Mouse (Mus musculus) WW6 (cell line): ENCODE measurements around the gene Taok3.

Experiments used
- DNase-seq: peaks from one replicate; pipeline ENCODE4 v3.0.0-alpha.2; 2013; ENCODE audit warnings: low read depth, low spot score

Taok3 gene

GRCm38 (mm10) chr5:117178486-117178885 is 58.6 kb downstream of the Taok3 start:
- no peak for DNase-seq

GRCm38 (mm10) chr5:117181921-117182320 is 62.0 kb downstream of the Taok3 start:
- no peak for DNase-seq

- DNase-seq, result no peak
Measured at GRCm38 (mm10) chr5:117182411-117182810, 62.5 kb downstream of the Taok3 start.

GRCm38 (mm10) chr5:117184832-117185231 is 64.9 kb downstream of the Taok3 start:
- DNase-seq, result no peak

- DNase-seq, result no peak
Measured at GRCm38 (mm10) chr5:117185673-117186072, 65.7 kb downstream of the Taok3 start.

GRCm38 (mm10) chr5:117192061-117192460 is 72.1 kb downstream of the Taok3 start:
- DNase-seq, result no peak

GRCm38 (mm10) chr5:117193748-117194147 is 73.8 kb downstream of the Taok3 start:
- no peak for DNase-seq

GRCm38 (mm10) chr5:117194672-117195071 is 74.7 kb downstream of the Taok3 start:
- DNase-seq, result no peak

- DNase-seq, result no peak
Measured at GRCm38 (mm10) chr5:117196551-117196950, 76.6 kb downstream of the Taok3 start.

GRCm38 (mm10) chr5:117198390-117198789 is 78.5 kb downstream of the Taok3 start:
- DNase-seq, result no peak

GRCm38 (mm10) chr5:117207286-117207685 is 87.4 kb downstream of the Taok3 start:
- no peak for DNase-seq

GRCm38 (mm10) chr5:117214016-117214415 is 94.1 kb downstream of the Taok3 start:
- DNase-seq, result no peak

GRCm38 (mm10) chr5:117231059-117231458 is 111.1 kb downstream of the Taok3 start:
- no peak for DNase-seq

GRCm38 (mm10) chr5:117236540-117236939 is 116.6 kb downstream of the Taok3 start:
- DNase-seq, result no peak

- no peak for DNase-seq
Measured at GRCm38 (mm10) chr5:117239106-117239505, 119.2 kb downstream of the Taok3 start.

- no peak for DNase-seq
Measured at GRCm38 (mm10) chr5:117240321-117240731, 120.4 kb downstream of the Taok3 start.

- DNase-seq, result no peak
Measured at GRCm38 (mm10) chr5:117240761-117241322, 120.9 kb downstream of the Taok3 start.

- no peak for DNase-seq
Measured at GRCm38 (mm10) chr5:117241935-117242531, 122.1 kb downstream of the Taok3 start.

- no peak for DNase-seq
Measured at GRCm38 (mm10) chr5:117242671-117243478, 122.9 kb downstream of the Taok3 start.

- no peak for DNase-seq
Measured at GRCm38 (mm10) chr5:117245170-117245569, 125.2 kb downstream of the Taok3 start.

GRCm38 (mm10) chr5:117248351-117248750 is 128.4 kb downstream of the Taok3 start:
- no peak for DNase-seq

- no peak for DNase-seq
Measured at GRCm38 (mm10) chr5:117250796-117251195, 130.9 kb downstream of the Taok3 start.

- no peak for DNase-seq
Measured at GRCm38 (mm10) chr5:117251763-117252162, 131.8 kb downstream of the Taok3 start.
